Mouse (Mus musculus): ENCODE results near the gene Srp54b. TPM values are rescaled to one million over a fixed set of nuclear protein-coding genes. Genes with fewer than 3 reads are reported as not detected.
"Not testable (repeated sequence)": the region's sequence is repeated elsewhere in the genome, so short reads cannot be mapped to it uniquely, and the experiment has no call there.

The Srp54b gene
- total RNA-seq (2015; ENCODE audit: low replicate concordance) (8.6 and 11.5 TPM in 2 replicates), total RNA-seq (2017; ENCODE audit: low replicate concordance) (50.8 and 61.3 TPM in 2 replicates)

GRCm38 (mm10) chr12:55154559-55155448 is at the start of gene Srp54b:
Srp54b (plus strand) TSS chr12:55155104.
- peak; percentile 94 for ATAC-seq (replicated peaks; ENCODE audit: low FRiP score, poor library complexity, severe bottlenecking)

GRCm38 (mm10) chr12:55112616-55113015 is 42.3 kb upstream of the Srp54b start:
- ATAC-seq (replicated peaks; ENCODE audit: low FRiP score, poor library complexity, severe bottlenecking) = peak; percentile 74; the same call in 1 of the 2 replicates

- peak; percentile 86 for ATAC-seq (replicated peaks; ENCODE audit: low FRiP score, poor library complexity, severe bottlenecking)
These were observed 30.7 kb upstream of the Srp54b start, which contains the start of gene Fam177a for GRCm38 (mm10) chr12:55124242-55124641. Fam177a (plus strand) TSS chr12:55124469.

GRCm38 (mm10) chr12:55124731-55125130 is 30.2 kb upstream of the Srp54b start:
- peak; percentile 79 for ATAC-seq (replicated peaks; ENCODE audit: low FRiP score, poor library complexity, severe bottlenecking)

GRCm38 (mm10) chr12:55135540-55135939 is 19.4 kb upstream of the Srp54b start:
- ATAC-seq (replicated peaks; ENCODE audit: low FRiP score, poor library complexity, severe bottlenecking) = not testable (repeated sequence)

- not testable (repeated sequence) for ATAC-seq (replicated peaks; ENCODE audit: low FRiP score, poor library complexity, severe bottlenecking)
These were observed 17.0 kb upstream of the Srp54b start for GRCm38 (mm10) chr12:55137859-55138258.

GRCm38 (mm10) chr12:55155449-55155783 is 512 bp downstream of the Srp54b start:
- peak; percentile 38 for ATAC-seq (replicated peaks; ENCODE audit: low FRiP score, poor library complexity, severe bottlenecking)

- not testable (repeated sequence) for ATAC-seq (replicated peaks; ENCODE audit: low FRiP score, poor library complexity, severe bottlenecking)
These were observed 12.2 kb downstream of the Srp54b start for GRCm38 (mm10) chr12:55167034-55167557.

GRCm38 (mm10) chr12:55187686-55188085 is 32.8 kb downstream of the Srp54b start:
- peak; percentile 78 for ATAC-seq (replicated peaks; ENCODE audit: low FRiP score, poor library complexity, severe bottlenecking)

- ATAC-seq (replicated peaks; ENCODE audit: low FRiP score, poor library complexity, severe bottlenecking) = not testable (repeated sequence)
These were observed 34.2 kb downstream of the Srp54b start for GRCm38 (mm10) chr12:55189127-55189526.

- peak; percentile 87 for ATAC-seq (replicated peaks; ENCODE audit: low FRiP score, poor library complexity, severe bottlenecking)
These were observed 44.4 kb downstream of the Srp54b start, which contains the start of gene 1700047I17Rik2 for GRCm38 (mm10) chr12:55199306-55199705. 1700047I17Rik2 (plus strand) TSS chr12:55199592.

- peak; percentile 80 for ATAC-seq (replicated peaks; ENCODE audit: low FRiP score, poor library complexity, severe bottlenecking)
These were observed 44.9 kb downstream of the Srp54b start for GRCm38 (mm10) chr12:55199799-55200198.

GRCm38 (mm10) chr12:55212944-55213343 is 58.0 kb downstream of the Srp54b start:
- 0 out of 2 replicates have a peak, but pooled peaks have one; percentile 9 for ATAC-seq (replicated peaks; ENCODE audit: low FRiP score, poor library complexity, severe bottlenecking)

- ATAC-seq (replicated peaks; ENCODE audit: low FRiP score, poor library complexity, severe bottlenecking) = peak; percentile 94
These were observed 75.0 kb downstream of the Srp54b start, which contains the start of gene Srp54c for GRCm38 (mm10) chr12:55229626-55230519. Srp54c (plus strand) TSS chr12:55230168.

GRCm38 (mm10) chr12:55230520-55230861 is 75.6 kb downstream of the Srp54b start:
- peak; percentile 43 for ATAC-seq (replicated peaks; ENCODE audit: low FRiP score, poor library complexity, severe bottlenecking)

Other genes starting within 250 kb of the Srp54b start
- not detected in 2 replicates for gene Gm20403, start 168.6 kb upstream of the Srp54b start, total RNA-seq (2015; ENCODE audit: low replicate concordance)
- gene Gm20403, start 168.6 kb upstream of the Srp54b start, total RNA-seq (2017; ENCODE audit: low replicate concordance) = not detected in 2 replicates
- 80.5 and 122 TPM in 2 replicates for gene Baz1a, start 140.8 kb upstream of the Srp54b start, total RNA-seq (2015; ENCODE audit: low replicate concordance)
- 52.7 and 55.5 TPM in 2 replicates for gene Baz1a, start 140.8 kb upstream of the Srp54b start, total RNA-seq (2017; ENCODE audit: low replicate concordance)
- 30.0 and 31.1 TPM in 2 replicates for gene 2700097O09Rik, start 75.0 kb upstream of the Srp54b start, total RNA-seq (2015; ENCODE audit: low replicate concordance)
- 9.1 and 9.9 TPM in 2 replicates for gene 2700097O09Rik, start 75.0 kb upstream of the Srp54b start, total RNA-seq (2017; ENCODE audit: low replicate concordance)
- 31.1 and 33.2 TPM in 2 replicates for gene Srp54a, start 74.8 kb upstream of the Srp54b start, total RNA-seq (2015; ENCODE audit: low replicate concordance)
- 74.0 and 116 TPM in 2 replicates for gene Srp54a, start 74.8 kb upstream of the Srp54b start, total RNA-seq (2017; ENCODE audit: low replicate concordance)
- gene Fam177a, start 30.6 kb upstream of the Srp54b start, total RNA-seq (2015; ENCODE audit: low replicate concordance) = 6.9 TPM in 1 of 2 replicates, not detected in the other
- 5.6 and 7.1 TPM in 2 replicates for gene Fam177a, start 30.6 kb upstream of the Srp54b start, total RNA-seq (2017; ENCODE audit: low replicate concordance)
- gene 1700047I17Rik2, start 44.5 kb downstream of the Srp54b start, total RNA-seq (2015; ENCODE audit: low replicate concordance) = 7.9 and 9.0 TPM in 2 replicates
- gene 1700047I17Rik2, start 44.5 kb downstream of the Srp54b start, total RNA-seq (2017; ENCODE audit: low replicate concordance) = 1.1 and 2.0 TPM in 2 replicates
- gene Srp54c, start 75.1 kb downstream of the Srp54b start, total RNA-seq (2015; ENCODE audit: low replicate concordance) = 18.8 and 24.7 TPM in 2 replicates
- gene Srp54c, start 75.1 kb downstream of the Srp54b start, total RNA-seq (2017; ENCODE audit: low replicate concordance) = 29.8 and 35.9 TPM in 2 replicates
- 11.9 and 13.8 TPM in 2 replicates for gene 1110008L16Rik, start 144.5 kb downstream of the Srp54b start, total RNA-seq (2015; ENCODE audit: low replicate concordance)
- gene 1110008L16Rik, start 144.5 kb downstream of the Srp54b start, total RNA-seq (2017; ENCODE audit: low replicate concordance) = 4.0 and 7.2 TPM in 2 replicates
- 6.7 and 13.3 TPM in 2 replicates for gene Ppp2r3c, start 147.9 kb downstream of the Srp54b start, total RNA-seq (2015; ENCODE audit: low replicate concordance)
- gene Ppp2r3c, start 147.9 kb downstream of the Srp54b start, total RNA-seq (2017; ENCODE audit: low replicate concordance) = 7.4 and 9.6 TPM in 2 replicates
- 66.3 and 98.4 TPM in 2 replicates for gene Psma6, start 229.1 kb downstream of the Srp54b start, total RNA-seq (2015; ENCODE audit: low replicate concordance)
- 99.5 and 111 TPM in 2 replicates for gene Psma6, start 229.1 kb downstream of the Srp54b start, total RNA-seq (2017; ENCODE audit: low replicate concordance)

All from erythroblast, adult 5-6 weeks (primary cell).